Mouse (Mus musculus) kidney, embryonic 16.5 days (tissue): ENCODE data around the gene Fgd2. TPM values are rescaled to one million over a fixed set of nuclear protein-coding genes. Genes with fewer than 3 reads are reported as not detected.
"Not testable (repeated sequence)": the region's sequence is repeated elsewhere in the genome, so short reads cannot be mapped to it uniquely, and the experiment has no call there.

Source experiments
- ATAC-seq: fragments of 200-750 bp; cut with Nextera tagmentation; 2 replicates; pipeline ENCODE4 v1.8.0; 2017; ENCODE audit warnings: moderate TSS enrichment; ENCODE audit not compliant: low FRiP score, low TSS enrichment
- H3K27ac ChIP-seq: fragments of 300-500 bp; sonication (generic); 2 replicates; pipeline ENCODE4 v1.5.1; 2014; ENCODE audit warnings: low read length
- H3K27me3 ChIP-seq: fragments of 300-500 bp; sonication (generic); 2 replicates; pipeline ENCODE4 v1.6.1; 2014; ENCODE audit warnings: low read length, control low read depth, mixed read lengths; ENCODE audit not compliant: insufficient read depth
- H3K36me3 ChIP-seq: fragments of 300-500 bp; sonication (generic); 2 replicates; pipeline ENCODE4 v1.6.1; 2014; ENCODE audit warnings: low read length, control low read depth, mixed read lengths; ENCODE audit not compliant: insufficient read depth
- H3K4me1 ChIP-seq: fragments of 300-500 bp; sonication (generic); 2 replicates; pipeline ENCODE4 v1.6.1; 2014; ENCODE audit warnings: low read length, control low read depth, mixed read lengths; ENCODE audit not compliant: insufficient read depth
- H3K4me2 ChIP-seq: fragments of 300-500 bp; sonication (generic); replicated peaks from 2 replicates; pipeline ENCODE4 v1.6.1; 2014; ENCODE audit warnings: low read depth, low read length
- H3K4me3 ChIP-seq: fragments of 300-500 bp; sonication (generic); 2 replicates; pipeline ENCODE4 v1.5.1; 2014; ENCODE audit warnings: mild to moderate bottlenecking, low read length
- H3K9ac ChIP-seq: fragments of 300-500 bp; sonication (generic); replicated peaks from 2 replicates; pipeline ENCODE4 v1.6.1; 2014; ENCODE audit warnings: low read length
- H3K9me3 ChIP-seq: fragments of 300-500 bp; sonication (generic); 2 replicates; pipeline ENCODE4 v1.6.1; 2016; ENCODE audit warnings: low read length, control low read depth
- WGBS: fragments of 180-500 bp; shearing (Covaris S2); extraction: QIAGEN DNeasy Blood & Tissue Kit; methylation state at CpG from one replicate; pipeline ENCODE4 v1.1.7; 2014; 5-methylcytosine and 5-hydroxymethylcytosine counted together
- polyA plus RNA-seq: library from polyadenylated mRNA; unstranded; fragments of >200 nt; fragmentation: Nextera tagmentation; extraction: Ambion mirVana; gene quantifications from 2 replicates; pipeline ENCODE4 v1.2.1, GENCODE M21; 2015

Gene Fgd2
- polyA plus RNA-seq, 1 experiment from 2014 or later: 14.4 TPM

DNA sequence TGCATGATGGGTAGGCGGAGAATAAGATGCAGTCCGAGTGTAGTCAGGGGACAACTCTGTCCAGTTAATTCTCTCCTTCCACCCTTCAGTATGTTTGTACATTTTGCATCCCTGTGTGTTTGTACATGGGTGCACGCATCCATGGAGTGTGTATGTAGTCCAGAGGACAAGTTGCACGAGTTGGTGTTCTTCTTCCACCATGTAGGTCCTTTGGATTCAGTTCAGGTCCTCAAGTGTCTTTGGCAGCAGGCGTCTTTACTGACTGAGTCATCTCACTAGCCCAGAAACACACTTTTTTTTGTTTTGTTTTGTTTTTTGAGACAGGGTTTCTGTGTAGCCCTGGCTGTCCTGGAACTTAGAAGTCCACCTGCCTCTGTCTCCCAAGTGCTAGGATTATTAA lies 17.5 kb upstream of the Fgd2 start:
- Histone ChIP-seq H3K4me3 (no peak overlapping the region), H3K27ac (no peak overlapping the region), H3K36me3 (peaks cover 24% of the 10 kb centered on the region), H3K4me2 (no peak overlapping the region), H3K9me3 (no peaks in the 10 kb centered on the region), H3K27me3 (no peaks in the 10 kb centered on the region), H3K4me1 (peaks cover 56% of the 10 kb centered on the region), H3K9ac (no peak overlapping the region)
- 83% methylated on average over 5 of the region's 5 CpGs for WGBS
- ATAC-seq: no peak

DNA sequence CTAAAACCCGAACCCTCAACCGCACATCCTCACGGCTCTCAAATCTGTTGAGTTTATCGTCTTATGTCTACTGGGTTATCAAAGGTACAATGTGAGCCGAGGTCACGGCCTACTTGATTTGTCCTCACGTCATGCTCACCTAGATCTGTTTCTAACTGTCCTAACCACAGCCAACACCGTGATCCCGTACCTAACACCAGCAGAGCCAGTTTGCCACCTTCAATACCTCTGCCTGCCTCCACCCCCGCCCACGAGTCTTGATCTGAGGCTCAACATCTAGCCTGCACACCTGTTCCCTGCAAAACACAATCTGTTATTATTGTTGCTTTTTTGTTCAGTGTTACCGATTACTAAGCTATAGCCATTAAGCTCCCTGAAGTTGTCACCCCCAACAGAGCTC lies 15.4 kb upstream of the Fgd2 start:
- no peaks in the 10 kb centered on the region for H3K9me3 ChIP-seq
- H3K4me3 ChIP-seq: no peak overlapping the region
- 94% methylated on average over 12 of the region's 12 CpGs for whole genome bisulfite sequencing
- no peak for ATAC-seq
- no peak overlapping the region for H3K4me2 ChIP-seq
- H3K9ac ChIP-seq: no peak overlapping the region
- H3K27me3 ChIP-seq: no peaks in the 10 kb centered on the region
- peaks cover 51% of the 10 kb centered on the region for H3K4me1 ChIP-seq
- H3K36me3 ChIP-seq: 0 out of 2 replicates have a peak, but pooled peaks cover 4% of the 10 kb centered on the region
- H3K27ac ChIP-seq: no peak overlapping the region

DNA sequence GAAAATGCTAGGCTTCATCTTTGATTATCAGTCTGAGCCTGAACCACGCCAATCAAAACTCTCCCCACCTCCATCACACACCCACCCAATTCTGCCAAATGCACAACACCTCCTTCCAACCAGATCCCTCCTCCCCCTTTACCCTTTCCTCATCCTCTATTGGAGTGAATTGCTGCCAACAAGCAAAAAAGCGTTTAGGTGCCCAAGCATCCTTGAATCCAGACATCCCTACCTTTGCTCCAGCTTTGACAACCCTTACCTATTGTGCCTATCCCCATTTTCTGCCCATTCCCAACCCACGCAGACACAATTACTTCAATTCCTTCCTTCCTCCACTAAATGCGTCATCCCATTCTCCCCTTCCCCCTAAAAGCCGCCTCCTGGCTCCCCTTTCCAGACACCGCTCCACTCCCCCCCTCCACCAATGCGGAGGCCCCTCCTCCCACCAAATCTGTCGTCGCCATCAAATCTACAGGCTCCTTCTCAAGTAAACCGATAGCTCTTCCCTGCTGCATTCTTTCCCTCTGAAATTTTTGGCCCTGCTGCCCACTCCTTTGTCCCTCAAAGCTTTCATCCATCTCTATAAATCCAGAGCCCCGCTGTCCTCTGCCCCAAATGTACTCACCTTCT lies 14.1 kb upstream of the Fgd2 start:
- WGBS: 5% methylated on average over 11 of the region's 11 CpGs
- Histone ChIP-seq H3K9ac (peak overlapping the region; percentile 94), H3K4me1 (peaks cover 38% of the 10 kb centered on the region), H3K4me3 (peak overlapping the region; percentile 88), H3K36me3 (0 out of 2 replicates have a peak, but pooled peaks cover 4% of the 10 kb centered on the region), H3K27me3 (no peaks in the 10 kb centered on the region), H3K9me3 (no peaks in the 10 kb centered on the region), H3K27ac (peak overlapping the region; percentile 98), H3K4me2 (peak overlapping the region; percentile 68)
- no peak for ATAC-seq

DNA sequence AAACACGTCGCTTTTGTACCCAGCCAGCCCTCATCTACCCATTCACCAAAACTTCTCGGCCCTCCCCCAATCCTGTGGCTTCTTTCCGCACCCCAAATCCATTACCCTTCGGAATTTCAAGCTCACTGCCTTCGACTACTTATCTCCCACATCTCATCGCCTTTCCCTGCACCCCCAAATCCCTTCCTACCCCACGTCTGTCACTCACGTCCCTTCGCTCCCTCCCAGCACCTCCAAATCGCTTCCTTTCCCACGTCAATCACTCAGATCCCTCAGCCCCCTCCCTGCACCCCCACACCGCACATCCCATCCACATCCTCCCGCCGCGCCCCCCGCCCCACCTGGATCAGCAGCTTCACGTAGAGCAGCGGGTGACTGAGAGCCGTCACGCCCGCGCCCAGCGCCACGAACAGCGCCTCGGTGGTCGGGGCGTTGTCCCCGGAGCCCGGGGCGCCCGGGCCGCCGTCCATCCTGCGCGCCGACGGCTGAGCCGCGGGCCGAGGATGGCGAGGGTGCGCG lies 13.5 kb upstream of the Fgd2 start:
- H3K9me3 ChIP-seq: no peaks in the 10 kb centered on the region
- under 1% methylated on average over 44 of the region's 45 CpGs for WGBS
- H3K9ac ChIP-seq: peak overlapping the region; percentile 94
- H3K4me1 ChIP-seq: peaks cover 32% of the 10 kb centered on the region
- H3K4me3 ChIP-seq: peak overlapping the region; percentile 88
- 0 out of 2 replicates have a peak, but pooled peaks cover 4% of the 10 kb centered on the region for H3K36me3 ChIP-seq
- peak overlapping the region; percentile 98 for H3K27ac ChIP-seq
- H3K4me2 ChIP-seq: peak overlapping the region; percentile 68
- no peaks in the 10 kb centered on the region for H3K27me3 ChIP-seq
- ATAC-seq: no peak

DNA sequence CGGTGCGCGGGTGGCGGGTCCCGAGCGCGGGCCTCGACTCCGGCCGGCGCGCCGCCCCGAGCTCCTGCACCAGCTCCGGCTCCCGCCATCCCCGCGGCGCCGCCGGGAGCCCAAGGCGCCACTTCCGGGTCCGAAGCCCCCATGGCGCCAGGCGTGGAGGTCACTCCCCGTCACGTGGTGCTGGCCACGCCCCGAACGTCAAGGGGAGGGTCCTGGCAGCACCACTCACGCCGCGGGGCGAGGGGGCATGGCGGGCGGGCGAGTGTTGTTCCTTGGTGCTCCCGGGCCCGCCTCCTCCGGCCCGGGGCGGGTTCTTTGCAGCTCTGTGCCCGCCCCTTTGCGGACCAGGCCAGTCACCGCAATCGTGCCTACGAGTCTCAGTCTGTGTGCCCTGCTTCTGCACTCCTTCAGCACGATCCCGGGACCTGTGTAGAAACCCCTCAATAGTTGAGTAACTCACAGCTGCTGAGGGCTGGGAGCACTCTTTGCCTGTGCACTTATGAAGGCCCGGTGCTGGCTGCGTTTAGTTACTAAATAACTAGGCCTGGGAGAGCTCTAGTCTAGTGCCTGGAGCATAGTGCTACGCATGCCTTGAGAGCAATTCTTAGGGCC lies 13.0 kb upstream of the Fgd2 start, which contains the start of gene Mtch1:
Mtch1 (minus strand) TSS at position 290 of the 612 bp plus-strand sequence.
- peak within 1 kb of the TSS; percentile 98 for H3K27ac ChIP-seq
- no peaks in the 10 kb centered on the region for H3K9me3 ChIP-seq
- H3K4me2 ChIP-seq: peak within 1 kb of the TSS; percentile 68
- H3K27me3 ChIP-seq: no peaks in the 10 kb centered on the region
- peaks cover 27% of the 10 kb centered on the region for H3K4me1 ChIP-seq
- H3K9ac ChIP-seq: peak within 1 kb of the TSS; percentile 94
- WGBS: under 1% methylated on average over 43 of the region's 53 CpGs
- peak; percentile 93 for ATAC-seq
- 0 out of 2 replicates have a peak, but pooled peaks cover 4% of the 10 kb centered on the region for H3K36me3 ChIP-seq
- peak within 1 kb of the TSS; percentile 88 for H3K4me3 ChIP-seq

DNA sequence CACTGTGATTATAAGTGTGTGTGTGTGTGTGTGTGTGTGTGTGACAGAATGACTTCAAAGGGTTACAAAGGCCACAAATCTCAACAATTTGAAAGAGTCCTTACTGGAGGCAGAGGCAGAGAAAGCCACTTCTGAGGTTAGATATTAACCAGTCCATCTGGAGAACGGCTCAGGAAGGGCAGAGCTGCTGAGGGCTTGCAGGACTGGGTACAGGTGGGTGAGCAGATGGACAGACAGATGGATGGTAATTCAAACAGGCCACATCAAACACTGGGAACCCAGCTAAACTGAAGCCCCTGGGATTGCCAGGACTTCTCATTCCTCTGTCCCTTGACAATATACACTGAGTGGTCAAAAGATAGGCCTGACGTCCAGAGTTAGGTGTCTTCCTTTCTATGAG lies 11.7 kb upstream of the Fgd2 start:
- H3K36me3 ChIP-seq: no peaks in the 10 kb centered on the region
- H3K4me1 ChIP-seq: peaks cover 23% of the 10 kb centered on the region
- no peak overlapping the region for H3K4me2 ChIP-seq
- no peaks in the 10 kb centered on the region for H3K27me3 ChIP-seq
- H3K9ac ChIP-seq: no peak overlapping the region
- peak overlapping the region; percentile 98 for H3K27ac ChIP-seq
- no peak for ATAC-seq
- no peak overlapping the region for H3K4me3 ChIP-seq
- H3K9me3 ChIP-seq: no peaks in the 10 kb centered on the region
- 61% methylated on average over 2 of the region's 2 CpGs for WGBS

DNA sequence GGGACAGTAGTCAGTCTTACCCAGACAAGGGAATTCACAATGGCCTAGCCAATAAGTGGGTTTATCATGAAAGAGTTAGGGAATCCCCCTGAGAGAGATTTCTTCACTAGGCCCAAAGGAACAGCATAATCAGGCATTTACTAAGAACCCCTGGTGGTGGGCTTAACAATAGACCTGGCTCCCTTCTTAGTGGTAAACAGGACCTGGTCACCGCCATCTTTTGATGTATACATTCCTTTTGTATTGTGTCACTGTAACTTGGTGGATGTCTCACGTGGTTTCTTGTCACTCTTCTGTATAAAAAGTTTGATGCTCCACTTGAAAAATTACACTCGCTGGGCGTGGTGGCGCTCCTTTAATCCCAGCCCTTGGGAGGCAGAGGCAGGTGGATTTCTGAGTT lies 9.7 kb upstream of the Fgd2 start:
- H3K4me2 ChIP-seq, H3K27ac ChIP-seq, H3K9ac ChIP-seq, ATAC-seq, H3K4me3 ChIP-seq, H3K9me3 ChIP-seq, H3K36me3 ChIP-seq, H3K27me3 ChIP-seq: not testable (repeated sequence)
- WGBS: 84% methylated on average over 5 of the region's 5 CpGs
- peaks cover 29% of the 10 kb centered on the region for H3K4me1 ChIP-seq

GRCm38 (mm10) chr17:29355461-29355840 lies 5.3 kb upstream of the Fgd2 start:
- Histone ChIP-seq H3K9ac (peak overlapping the region; percentile 68), H3K4me2 (no peak overlapping the region), H3K4me3 (no peak overlapping the region), H3K27me3 (no peaks in the 10 kb centered on the region), H3K36me3 (no peaks in the 10 kb centered on the region), H3K4me1 (peaks cover 28% of the 10 kb centered on the region), H3K9me3 (no peaks in the 10 kb centered on the region), H3K27ac (peak overlapping the region; percentile 98)
- 27% methylated on average over 5 of the region's 5 CpGs for WGBS
- peak; percentile 47 for ATAC-seq

- WGBS: 5% methylated on average over 17 of the region's 17 CpGs
- no peaks in the 10 kb centered on the region for H3K9me3 ChIP-seq
- peak; percentile 66 for ATAC-seq
- H3K36me3 ChIP-seq: no peaks in the 10 kb centered on the region
- H3K4me1 ChIP-seq: peaks cover 32% of the 10 kb centered on the region
- peak overlapping the region; percentile 70 for H3K4me2 ChIP-seq
- peak overlapping the region; percentile 68 for H3K9ac ChIP-seq
- no peaks in the 10 kb centered on the region for H3K27me3 ChIP-seq
- peak overlapping the region; percentile 43 for H3K4me3 ChIP-seq
- peak overlapping the region; percentile 98 for H3K27ac ChIP-seq
Observed at GRCm38 (mm10) chr17:29355841-29356478, 4.8 kb upstream of the Fgd2 start.
